Comparison of ENCODE assay signal across 17 mouse cellular contexts in genomic region chr10:107503430-107503829, GRCm38 (mm10). TPM values are rescaled to one million over a fixed set of nuclear protein-coding genes. Genes with fewer than 3 reads are reported as not detected.
"Had no signal": no experiment of that assay in that cellular context is flagged by ENCODE, and none has a peak within 500 bp of the region (broad histone marks: within the 10 kb centered on the region; RNA-seq: fewer than 3 reads in every experiment).

No protein-coding gene starts in this region.

- H3K27ac ChIP-seq: kidney, embryonic 15.5 days; limb, embryonic 15.5 days; liver, embryonic 12.5 days; lung, embryonic 15.5 days; midbrain, embryonic 12.5 days; stomach, postnatal 0 days had no signal

- H3K36me3 ChIP-seq: kidney, embryonic 15.5 days; limb, embryonic 15.5 days; liver, embryonic 12.5 days; lung, embryonic 15.5 days; midbrain, embryonic 12.5 days had no signal

- DNase-seq: kidney, adult 18-20 months; kidney, postnatal 25 days; layer of hippocampus, adult 9-11 months; layer of hippocampus, postnatal 36 days; right cerebral cortex, adult 18-20 months; thymus, postnatal 4 days had no signal

- H3K4me3 ChIP-seq: kidney, embryonic 15.5 days; limb, embryonic 15.5 days; liver, embryonic 12.5 days; lung, embryonic 15.5 days; midbrain, embryonic 12.5 days had no signal

- H3K9ac ChIP-seq: kidney, embryonic 15.5 days; limb, embryonic 15.5 days; liver, embryonic 12.5 days; lung, embryonic 15.5 days; midbrain, embryonic 12.5 days had no signal

- H3K4me2 ChIP-seq: kidney, embryonic 15.5 days; limb, embryonic 15.5 days; liver, embryonic 12.5 days; lung, embryonic 15.5 days; midbrain, embryonic 12.5 days had no signal

- H3K27me3 ChIP-seq: kidney, embryonic 15.5 days; limb, embryonic 15.5 days; liver, embryonic 12.5 days; lung, embryonic 15.5 days; midbrain, embryonic 12.5 days had no signal

- ATAC-seq: liver, embryonic 12.5 days; midbrain, embryonic 16.5 days had no signal

- H3K4me1 ChIP-seq: kidney, embryonic 15.5 days; limb, embryonic 15.5 days; liver, embryonic 12.5 days; lung, embryonic 15.5 days; midbrain, embryonic 12.5 days had no signal

- H3K9me3 ChIP-seq: kidney, embryonic 15.5 days; limb, embryonic 15.5 days; liver, embryonic 12.5 days; lung, embryonic 15.5 days; midbrain, embryonic 12.5 days had no signal

RNA-seq across cellular contexts. Expression of gene Myf6, which starts 8.9 kb away (rescaled TPM):
- total RNA-seq: layer of hippocampus, postnatal 36 days; left cerebral cortex, postnatal 25 days; megakaryocyte-erythroid progenitor cell, adult 5-6 weeks had no signal
- polyA plus RNA-seq: liver, embryonic 12.5 days; midbrain, embryonic 12.5 days; midbrain, embryonic 16.5 days; neural tube, embryonic 14.5 days; stomach, postnatal 0 days had no signal

RNA-seq across cellular contexts. Expression of gene Myf5, which starts 17.5 kb away (rescaled TPM):
- total RNA-seq: layer of hippocampus, postnatal 36 days; left cerebral cortex, adult 8-10 months; left cerebral cortex, postnatal 25 days; megakaryocyte-erythroid progenitor cell, adult 5-6 weeks had no signal
- polyA plus RNA-seq: midbrain, embryonic 12.5 days; stomach, postnatal 0 days had no signal
